Mouse (Mus musculus): ENCODE measurements around the gene Dbf4.

Dbf4 gene

DNA sequence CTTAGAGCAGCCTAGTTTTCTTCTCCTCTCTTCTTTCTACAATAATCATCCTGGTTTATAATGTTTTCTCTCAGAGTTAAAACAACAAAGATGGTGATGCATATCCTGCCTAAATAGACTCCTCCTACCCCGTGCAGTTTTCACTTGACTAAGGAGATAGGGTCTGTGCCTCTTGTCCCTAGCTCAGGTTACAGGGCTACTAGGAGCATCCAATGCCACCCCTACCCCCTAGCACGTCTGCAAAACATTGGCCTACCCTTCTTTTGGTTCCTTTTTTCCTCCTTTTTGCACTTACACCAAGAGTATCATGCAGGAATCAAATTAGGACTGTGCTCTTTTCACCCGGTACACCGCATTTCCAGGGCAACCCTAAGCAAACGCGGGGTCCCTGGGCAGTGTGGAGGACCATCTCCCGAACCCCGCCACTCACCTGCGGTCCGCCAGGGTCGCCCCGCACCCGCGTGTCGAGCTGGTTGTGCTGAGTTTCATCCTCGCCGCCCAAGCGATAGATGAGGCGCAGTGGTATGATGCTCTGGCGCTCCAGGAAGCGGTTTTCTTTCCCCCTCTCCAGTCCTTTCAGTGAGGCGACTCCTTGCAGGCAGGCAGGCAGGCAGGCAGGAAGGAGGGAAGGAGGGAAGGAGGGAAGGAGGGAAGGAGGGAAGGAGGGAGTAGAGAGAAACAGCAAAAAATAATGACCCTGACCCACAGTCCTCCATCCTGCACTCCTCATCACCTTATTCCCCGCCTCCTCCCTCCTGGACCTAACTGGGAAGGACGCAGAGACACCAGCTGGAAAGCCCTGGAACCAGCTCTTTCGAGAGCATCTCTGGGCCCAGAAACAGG, 55.5 kb downstream of the Dbf4 start:
- no peak for DNase-seq

DNA sequence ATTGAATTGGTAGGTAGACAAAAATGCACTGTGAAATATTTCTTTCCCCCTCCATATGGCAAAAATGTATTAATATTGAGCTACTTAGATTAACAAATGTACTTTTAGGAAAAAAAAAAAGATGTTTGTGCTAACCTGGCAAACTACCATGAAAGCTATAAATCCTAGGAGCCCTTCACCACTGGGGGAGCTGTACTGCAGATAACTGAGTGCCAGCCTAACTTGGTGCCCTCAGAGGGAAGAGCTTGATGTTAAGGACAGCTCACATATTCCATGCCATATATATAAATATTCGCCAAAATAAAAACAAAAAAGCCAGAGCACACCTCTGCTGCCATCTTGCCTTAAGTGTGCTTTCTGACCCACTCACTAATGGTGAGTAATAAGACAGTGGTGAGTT, 60.2 kb downstream of the Dbf4 start:
- DNase-seq: no peak

DNA sequence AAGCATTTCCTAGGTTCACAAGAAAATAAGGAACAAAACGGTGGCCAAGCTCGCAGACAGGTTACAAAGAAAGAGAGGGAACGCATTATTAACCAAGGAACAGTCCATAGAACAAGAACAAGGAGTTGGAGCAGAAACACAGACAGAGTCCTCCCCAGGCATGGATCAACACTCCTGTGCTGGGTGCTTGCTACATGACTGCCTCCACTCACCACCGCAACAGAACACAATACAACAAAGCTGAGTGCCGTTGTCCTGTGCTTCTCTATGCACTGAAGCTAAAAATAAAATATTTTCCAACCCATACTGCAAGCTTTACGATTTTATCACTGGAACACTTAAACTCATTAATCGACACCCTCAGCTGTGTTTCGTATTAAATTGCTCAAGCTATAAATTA, 64.8 kb downstream of the Dbf4 start:
- no peak for DNase-seq

DNA sequence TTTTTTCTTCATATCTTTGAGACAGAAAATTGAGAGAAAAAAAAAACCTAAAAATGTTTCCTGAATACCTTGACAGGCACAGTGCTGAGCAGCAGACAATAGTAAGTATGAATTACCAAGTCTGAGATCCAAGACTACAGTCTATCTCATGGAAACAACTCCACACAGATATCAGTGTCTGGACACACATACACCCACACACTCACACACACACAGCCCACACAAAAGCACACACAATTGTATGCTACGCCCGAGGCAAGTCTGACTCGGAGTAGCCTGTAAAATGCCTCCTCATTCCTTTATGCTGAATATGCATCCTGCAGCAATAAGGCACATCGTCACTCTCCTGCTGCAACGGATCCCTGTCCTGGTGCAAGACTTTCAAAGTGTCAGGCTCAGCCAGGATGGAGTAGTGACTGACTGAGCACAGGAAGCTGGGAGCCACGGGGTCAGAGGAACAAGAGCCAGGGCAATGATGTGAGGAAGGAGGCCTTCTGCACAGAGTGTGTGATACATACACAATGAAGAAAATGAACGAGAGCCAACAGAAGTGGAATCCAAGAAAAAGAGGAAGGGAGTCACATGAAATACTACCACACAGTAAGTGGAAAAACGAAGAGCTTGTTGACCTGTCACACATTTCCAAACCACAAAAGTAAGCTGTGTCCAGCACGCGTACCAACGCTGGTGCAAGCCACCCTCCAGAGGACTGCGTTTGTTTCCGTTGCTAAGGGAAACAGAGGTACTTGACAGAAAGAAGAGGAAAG, 65.4 kb downstream of the Dbf4 start:
- DNase-seq: peak; percentile 47 to 69

DNA sequence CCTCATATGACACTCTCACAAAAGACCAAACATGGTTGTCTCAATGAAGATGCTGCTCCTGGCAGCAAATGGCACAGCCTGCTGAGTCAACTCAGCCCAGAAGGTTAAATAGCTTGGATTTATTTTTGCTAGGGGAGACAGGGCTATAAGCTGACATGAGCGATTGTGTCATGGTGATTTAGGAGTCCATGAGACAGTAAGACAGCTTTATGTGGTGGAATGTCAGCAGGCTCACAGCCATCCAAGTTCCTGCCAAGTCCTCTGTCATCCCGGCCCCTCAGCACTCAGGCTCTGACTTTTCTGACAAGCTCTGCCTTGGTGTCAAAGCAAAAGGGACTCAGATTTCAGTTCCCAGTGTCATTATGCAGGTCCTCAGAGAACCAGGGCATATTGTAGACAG, 66.2 kb downstream of the Dbf4 start:
- peak in 1 of 2 experiments; percentile 24 for DNase-seq

DNA sequence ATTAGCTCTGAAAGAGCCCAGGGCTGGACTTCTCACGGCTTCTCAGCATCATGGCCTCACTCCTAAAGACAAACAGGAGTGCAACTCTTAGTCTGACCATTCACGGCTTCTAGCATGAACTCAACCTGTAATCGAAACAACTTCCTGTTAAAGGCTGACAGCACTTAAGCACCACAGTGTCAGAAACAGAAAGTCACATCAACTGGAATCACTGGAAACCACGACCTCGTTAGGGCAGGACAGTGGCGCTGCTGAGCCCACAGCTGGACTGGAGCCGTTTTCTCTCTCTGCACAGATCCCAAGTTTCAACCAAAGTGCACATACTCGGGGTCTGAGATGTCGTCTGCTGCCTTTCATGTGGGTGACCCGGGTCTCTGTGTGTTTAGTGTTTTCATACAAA, 73.0 kb downstream of the Dbf4 start:
- no peak for DNase-seq
